Mouse (Mus musculus): ENCODE results near the gene Cst9. TPM values are rescaled to one million over a fixed set of nuclear protein-coding genes. Genes with fewer than 3 reads are reported as not detected.

Gene Cst9
- total RNA-seq (2023): not detected

DNA sequence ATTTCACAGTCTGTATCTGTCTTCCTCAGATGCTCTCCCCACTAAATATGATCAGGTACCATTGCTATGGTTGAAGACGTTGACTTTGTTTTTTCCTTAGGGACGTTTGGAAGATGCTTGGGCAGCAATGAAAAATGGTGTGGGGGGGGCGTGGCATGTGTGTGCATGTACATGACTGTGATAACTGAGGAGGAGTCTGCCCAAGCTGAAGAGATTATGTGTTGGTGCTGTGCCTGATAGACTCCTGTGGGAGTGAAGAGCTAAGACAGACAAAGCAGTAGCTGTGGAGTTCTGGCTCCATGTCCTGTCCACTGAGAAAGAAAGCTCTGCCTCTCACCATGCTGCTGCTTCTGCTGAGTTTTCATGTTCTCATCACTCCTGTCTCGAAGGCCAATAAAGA, at the start of gene Cst9:
Gene Cst9 (plus strand): TSS at position 236 of the 400 bp plus-strand sequence.

DNA sequence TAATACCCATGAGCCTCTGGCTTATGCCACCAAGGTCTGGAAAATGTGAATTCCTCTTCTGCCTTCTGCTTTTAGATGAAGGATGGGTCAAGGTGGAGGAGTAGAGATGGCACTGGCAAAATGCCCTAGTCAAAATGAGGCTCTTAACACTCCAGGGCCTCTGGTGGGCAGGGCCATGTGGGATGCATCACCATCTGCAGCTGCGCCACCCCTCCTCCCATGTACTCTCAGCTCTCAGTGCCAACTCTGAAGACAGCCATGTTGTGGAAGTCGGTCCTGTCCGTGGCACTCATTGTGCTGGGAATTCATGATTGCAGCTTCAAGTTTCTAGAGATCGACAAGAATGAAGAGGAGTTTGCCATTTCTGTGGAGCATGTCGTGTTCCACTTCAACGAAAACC, 45.8 kb upstream of the Cst9 start, which contains the start of gene Cst12:
Gene Cst12 (plus strand): TSS at position 220 of the 400 bp plus-strand sequence.

DNA sequence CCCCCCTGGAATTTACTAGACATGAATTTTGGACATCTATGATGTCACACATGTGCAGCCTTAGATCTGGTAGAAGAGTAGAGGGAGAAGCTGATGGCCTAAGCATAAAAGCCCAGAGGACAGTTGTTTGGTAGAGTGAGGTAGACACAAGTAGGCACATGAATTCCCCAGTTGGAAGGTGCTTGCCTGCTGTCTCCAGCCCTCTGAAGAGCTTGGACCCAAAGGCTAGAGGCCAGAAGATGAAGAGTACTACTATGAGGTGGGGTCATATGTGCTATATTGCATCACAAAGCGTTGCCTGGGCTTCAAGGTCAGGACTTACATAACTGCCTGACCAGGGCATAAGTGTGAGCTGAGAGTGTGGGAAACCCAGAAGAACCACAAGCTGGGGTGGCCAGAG, 36.5 kb upstream of the Cst9 start, which contains the start of gene Cst8:
Gene Cst8 (plus strand): TSS at position 301 of the 400 bp plus-strand sequence.

DNA sequence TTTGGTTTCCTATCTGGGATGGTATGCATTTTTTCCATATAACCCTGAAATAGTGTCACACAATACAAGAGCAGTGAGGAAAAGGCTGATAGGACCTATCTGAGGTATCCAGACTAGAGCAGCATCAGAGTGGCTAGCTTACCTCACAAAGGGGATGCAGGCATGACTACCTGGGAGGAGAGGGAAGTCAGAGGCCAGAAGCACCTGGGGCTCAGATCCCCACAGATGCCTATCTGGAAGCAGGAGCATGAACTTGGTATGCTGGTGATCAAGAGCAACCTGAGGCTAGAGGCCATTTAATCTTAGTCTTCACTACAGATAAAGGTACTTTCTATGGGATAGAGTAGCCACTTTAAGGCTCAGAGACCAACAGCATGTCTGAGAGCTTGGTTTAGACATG, 15.0 kb upstream of the Cst9 start, which contains the start of gene Cst13:
Gene Cst13 (plus strand): TSS at position 173 of the 400 bp plus-strand sequence.

DNA sequence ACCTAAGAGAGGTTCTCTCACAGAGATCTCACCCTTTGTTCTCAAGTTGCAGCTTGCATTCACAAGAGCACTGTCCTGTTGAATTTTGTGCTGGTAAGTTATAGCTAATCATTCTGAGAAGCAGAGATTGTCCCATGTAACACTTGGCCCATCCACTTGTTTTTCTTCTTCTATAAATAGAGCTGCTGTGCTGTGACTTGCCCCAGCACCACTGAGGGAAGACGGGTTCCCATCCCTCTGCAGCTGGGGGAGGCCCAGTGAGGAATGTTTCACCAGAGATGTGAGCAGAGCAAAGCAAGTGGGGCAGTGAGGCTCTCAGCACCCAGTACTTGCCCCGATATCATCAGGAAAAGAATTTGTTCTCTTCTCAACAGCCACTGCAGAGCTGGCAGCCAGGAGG, 30.0 kb downstream of the Cst9 start, which contains the start of gene 9230104L09Rik:
Gene 9230104L09Rik (minus strand): TSS at position 73 of the 400 bp plus-strand sequence.

GRCm38 (mm10) chr2:148875335-148875811, 40.4 kb downstream of the Cst9 start, which contains the start of gene Cst3:
Gene Cst3 (minus strand): TSS chr2:148875692.

Other genes starting within 250 kb of the Cst9 start
- 10 to 100 TPM; 23.6 to 26.9 TPM for gene Nxt1, start 162.5 kb upstream of the Cst9 start, total RNA-seq (2023)
- 10 to 100 TPM; 14.7 to 15.3 TPM for gene Gzf1, start 154.1 kb upstream of the Cst9 start, total RNA-seq (2023)
- gene Napb, start 102.7 kb upstream of the Cst9 start, total RNA-seq (2023): 1 to 10 TPM; 1.4 to 1.9 TPM
- not detected for gene Cstl1, start 84.8 kb upstream of the Cst9 start, total RNA-seq (2023)
- gene Cst11, start 63.6 kb upstream of the Cst9 start, total RNA-seq (2023): not detected
- not detected for gene 8030411F24Rik, start 53.1 kb upstream of the Cst9 start, total RNA-seq (2023)
- gene Cst12, start 45.8 kb upstream of the Cst9 start, total RNA-seq (2023): not detected
- not detected for gene Cst8, start 36.4 kb upstream of the Cst9 start, total RNA-seq (2023)
- gene Cst13, start 15.1 kb upstream of the Cst9 start, total RNA-seq (2023): not detected
- gene 9230104L09Rik, start 29.9 kb downstream of the Cst9 start, total RNA-seq (2023): not detected
- gene Cst3, start 40.5 kb downstream of the Cst9 start, total RNA-seq (2023): 100 to 1,000 TPM; 582 to 646 TPM
- not detected for gene Gm1330, start 168.1 kb downstream of the Cst9 start, total RNA-seq (2023)
- not detected for gene Gm10750, start 182.1 kb downstream of the Cst9 start, total RNA-seq (2023)